Mouse (Mus musculus): ENCODE results near the gene Enpp7.

DNA sequence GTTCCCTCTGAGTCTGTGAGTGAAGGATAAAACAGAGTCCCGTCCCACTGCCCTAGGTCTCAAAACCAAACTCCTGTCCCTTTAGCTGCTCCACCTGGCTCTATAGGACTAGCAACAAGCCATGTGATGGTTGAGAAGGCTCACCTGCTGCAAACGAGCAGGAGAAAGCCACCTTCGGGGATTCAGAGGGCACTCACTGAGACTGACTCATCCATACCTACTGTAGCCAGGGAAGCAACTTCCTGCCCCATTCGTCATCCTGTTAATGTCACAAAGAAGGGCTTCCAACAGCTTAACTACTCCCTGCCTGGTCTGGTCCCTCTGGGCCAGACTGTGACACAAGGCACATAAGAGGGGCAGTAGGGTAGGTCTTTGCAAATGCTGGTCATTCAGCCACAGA is 25.5 kb upstream of the Enpp7 start:
- TF ChIP-seq TAL1 (IDR thresholded peaks at IDR 0.05; ENCODE audit: low read length) = no peak
- TF ChIP-seq GATA1 (IDR thresholded peaks at IDR 0.05; ENCODE audit: low read length) = no peak
